Mouse (Mus musculus) gastrocnemius, postnatal 4 days (tissue): ENCODE results near the gene Eif4h. TPM values are rescaled to one million over a fixed set of nuclear protein-coding genes. Genes with fewer than 3 reads are reported as not detected.

Experiments used
- DNase-seq, 2 experiments: peaks; one replicate each; pipeline ENCODE4 v3.0.0; 2021 to 2022; ENCODE audit warnings: low spot score in 2 of 2, mixed read lengths in 2 of 2
- total RNA-seq, 2 experiments: library from RNA; stranded (reverse); gene quantifications; 2 replicates each; pipeline ENCODE4 v1.2.3; 2021

Gene Eif4h
- total RNA-seq, 2 experiments from 2014 or later: 208 to 209 TPM

DNA sequence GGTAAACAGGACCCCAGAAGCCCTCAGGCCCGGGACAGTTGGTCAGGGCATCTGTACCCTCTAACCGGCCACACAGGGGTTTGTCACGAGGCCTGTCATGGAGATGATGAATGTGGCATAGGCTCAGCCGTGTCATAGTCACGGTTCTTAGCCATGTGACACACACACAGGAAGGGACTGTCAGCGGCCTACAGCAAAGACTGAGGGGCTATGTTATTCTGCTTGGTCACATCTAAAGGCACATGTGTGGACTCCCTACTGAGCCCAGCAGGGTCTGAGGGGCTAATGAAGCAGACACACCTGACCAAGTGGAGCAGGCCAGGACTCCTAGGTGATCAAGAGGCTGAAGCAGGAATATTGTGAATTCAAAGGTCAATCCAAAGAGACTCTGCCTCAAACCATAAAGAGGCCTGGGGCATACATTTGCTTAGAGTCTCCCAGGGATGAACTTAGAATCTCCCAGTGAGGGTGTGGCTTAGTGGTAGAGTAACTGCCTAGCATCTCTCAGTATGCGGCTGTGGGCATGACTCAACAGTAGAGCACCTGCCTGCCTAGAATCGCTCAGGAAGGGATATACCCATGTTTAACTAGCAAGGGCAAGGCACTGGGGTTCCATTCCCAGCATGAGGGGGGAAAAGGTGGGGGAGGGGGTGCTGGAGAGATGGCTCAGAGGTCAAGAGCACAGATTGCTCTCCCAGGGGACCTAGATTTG is 27.3 kb downstream of the Eif4h start:
- DNase-seq: no peak

DNA sequence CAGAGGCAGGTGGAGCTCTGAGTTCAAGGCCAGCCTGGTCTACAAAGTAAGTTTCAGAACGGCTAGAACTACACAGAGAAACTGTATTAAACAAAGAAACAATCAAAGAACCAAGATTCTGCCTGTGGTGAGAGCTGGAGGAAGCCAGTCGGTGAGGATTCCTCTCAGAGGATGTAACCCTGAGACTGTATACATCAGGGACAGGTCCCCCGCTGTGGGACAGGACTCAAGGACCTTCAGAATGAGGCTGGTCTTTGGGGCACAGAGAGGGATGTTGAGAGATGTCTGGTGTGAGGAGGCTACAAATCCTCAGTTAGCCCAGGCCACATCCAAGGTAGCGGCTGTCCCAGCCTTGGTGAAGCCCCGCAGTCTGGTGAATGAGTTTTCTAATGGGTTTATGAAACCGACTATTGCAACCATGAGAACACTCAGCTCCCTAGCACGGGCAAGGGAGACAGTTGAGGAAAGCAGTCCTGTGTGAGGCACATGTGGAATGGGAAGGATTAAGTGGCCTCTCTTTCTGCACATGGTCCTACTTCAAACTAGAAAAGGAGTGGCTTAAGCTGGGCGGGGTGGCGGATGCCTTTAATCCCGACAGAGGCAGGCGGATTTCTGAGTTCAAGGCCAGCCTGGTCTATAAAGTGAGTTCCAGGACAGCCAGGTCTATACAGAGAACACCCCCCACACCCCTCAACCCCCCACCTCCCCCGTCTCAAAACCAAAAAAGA is 29.2 kb downstream of the Eif4h start:
- DNase-seq: no peak

DNA sequence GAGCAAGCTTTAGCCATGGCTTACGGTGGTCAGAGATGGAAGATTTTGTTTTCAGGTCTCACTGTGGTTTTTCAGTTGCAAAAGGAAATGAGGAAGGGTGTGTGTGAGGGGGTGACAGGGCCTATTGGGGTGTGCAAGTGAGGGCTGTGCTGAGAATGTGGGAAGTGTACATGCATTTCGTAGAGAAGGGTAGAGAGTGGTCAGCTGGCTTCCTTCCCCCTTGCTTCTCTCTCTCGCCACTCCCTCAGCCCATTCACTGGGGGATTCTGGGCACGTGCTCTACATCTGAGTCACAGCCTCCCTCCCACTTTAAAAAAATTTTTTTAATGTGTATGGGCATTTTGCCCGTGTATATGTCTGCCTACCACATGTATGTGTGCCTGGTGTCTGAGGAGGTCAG is 32.2 kb downstream of the Eif4h start:
- DNase-seq: peak in 1 of 2 experiments; percentile 39

DNA sequence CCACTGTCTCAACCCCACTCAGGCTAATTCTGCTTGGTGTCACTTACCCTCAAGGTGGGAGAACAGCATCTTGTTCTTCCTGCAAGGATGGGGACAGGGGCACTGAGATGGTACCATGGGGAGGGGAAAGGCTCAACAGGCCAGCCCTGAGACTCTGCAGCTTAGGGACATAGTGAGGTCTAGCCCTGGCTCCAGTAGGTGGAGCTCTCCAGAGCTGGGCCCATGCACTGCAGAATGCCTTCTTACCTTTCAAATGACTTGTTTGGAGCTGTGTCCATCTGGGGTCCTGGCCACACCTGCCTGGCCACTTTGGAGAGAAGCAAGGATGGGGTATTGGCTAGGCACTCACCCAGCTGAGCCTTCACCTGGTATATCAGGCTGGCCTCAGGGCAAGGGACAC is 33.0 kb downstream of the Eif4h start:
- no peak for DNase-seq

DNA sequence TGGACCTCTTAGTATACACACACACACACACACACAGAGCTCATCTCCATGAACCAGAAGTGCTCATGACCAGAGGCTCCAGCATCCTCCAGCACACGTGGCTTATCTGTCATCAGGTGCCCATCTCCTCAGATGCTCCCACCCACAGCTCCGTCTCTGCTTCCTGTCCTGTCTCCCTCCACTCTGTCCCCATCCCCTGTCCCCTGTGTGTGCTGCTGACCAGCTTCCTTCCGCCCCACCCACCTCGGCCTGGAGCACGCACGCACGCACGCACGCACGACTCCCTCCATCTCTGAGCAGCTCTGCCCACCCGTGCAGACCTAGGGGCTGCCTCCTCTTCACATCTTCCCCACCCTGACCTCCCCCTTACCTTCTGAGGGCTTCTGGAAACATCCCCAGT is 34.9 kb downstream of the Eif4h start:
- DNase-seq: no peak

DNA sequence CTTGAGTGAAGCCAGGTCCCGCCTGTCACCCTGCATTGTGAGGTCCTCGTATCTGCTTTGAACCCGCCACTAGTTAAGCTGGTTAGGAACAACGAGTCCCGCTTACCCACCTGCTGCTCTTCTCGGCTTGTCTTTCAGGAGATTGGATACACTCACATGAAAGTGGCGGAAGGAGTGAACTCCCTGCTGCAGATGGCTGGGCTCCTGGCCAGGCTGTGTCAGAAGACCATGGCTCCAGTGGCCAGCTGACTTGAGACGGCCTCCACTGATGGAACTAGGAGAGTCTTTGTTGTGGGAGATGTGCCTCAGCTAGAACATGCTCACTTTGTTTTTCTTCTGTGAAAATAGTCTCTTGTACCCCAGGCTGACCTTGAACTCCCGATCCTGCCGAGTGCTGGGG is 41.6 kb downstream of the Eif4h start:
- DNase-seq: peak in 1 of 2 experiments; percentile 55

DNA sequence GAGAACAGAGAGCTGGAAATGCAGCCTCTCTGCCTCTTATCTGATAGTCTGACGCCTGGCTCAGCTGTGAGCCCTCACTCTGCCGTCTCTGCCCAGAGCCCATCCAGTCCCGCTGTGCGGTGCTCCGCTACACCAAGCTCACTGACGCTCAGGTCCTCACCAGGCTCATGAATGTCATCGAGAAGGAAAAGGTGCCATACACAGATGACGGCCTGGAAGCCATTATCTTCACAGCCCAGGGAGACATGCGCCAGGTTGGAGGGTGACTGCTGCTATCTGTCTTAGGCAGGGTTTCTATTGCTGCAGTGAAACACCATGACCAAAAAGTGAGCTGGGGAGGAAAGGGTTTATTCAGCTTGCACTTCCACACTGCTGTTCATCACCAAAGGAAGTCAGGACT is 46.2 kb downstream of the Eif4h start:
- no peak for DNase-seq

DNA sequence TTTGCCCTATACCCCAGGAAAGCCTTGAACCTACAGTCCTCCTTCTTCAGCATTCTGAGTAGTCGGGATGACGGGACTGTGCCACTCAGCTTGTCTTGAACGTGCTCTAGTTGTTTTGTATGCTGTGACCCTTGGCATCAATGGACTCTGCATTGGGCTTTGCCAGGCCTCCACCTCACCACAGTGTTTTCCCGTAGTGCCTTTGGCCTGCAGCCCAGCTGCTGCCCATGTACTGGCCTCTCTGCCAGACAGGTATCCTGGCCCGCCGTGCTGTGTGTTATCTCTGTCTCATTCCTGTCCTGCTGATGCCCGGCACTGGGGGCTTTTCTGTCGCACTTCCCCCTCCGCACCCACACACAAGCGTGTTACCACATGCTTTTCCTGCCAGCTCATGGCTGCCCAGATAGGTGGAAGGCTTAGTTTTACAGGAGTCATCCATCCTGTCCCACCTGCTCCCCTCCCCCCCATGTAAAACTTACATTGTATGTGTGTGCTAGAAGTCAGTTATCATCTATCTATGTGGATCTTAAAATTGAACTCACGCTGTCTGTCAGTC is 47.2 kb downstream of the Eif4h start:
- no peak for DNase-seq

DNA sequence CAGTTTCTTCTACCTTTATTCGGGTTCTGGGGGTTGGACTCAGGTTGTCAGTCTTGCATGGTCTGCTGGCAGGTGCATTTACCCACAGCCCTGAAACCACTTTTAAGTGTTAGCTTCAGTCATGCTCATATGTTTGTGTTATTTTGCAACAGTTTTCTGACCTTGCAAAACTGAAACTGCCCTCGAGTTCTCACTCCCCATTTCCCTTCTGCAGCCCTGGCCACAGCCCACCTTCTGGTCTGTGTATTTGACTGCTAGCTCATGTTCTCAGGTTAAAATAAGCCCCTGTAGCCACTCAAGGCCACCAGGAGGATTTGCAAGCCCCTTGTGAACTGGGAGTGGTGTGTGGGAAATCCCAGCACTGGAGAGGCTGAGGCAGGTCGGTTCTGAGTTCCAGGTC is 49.4 kb downstream of the Eif4h start:
- no peak for DNase-seq

DNA sequence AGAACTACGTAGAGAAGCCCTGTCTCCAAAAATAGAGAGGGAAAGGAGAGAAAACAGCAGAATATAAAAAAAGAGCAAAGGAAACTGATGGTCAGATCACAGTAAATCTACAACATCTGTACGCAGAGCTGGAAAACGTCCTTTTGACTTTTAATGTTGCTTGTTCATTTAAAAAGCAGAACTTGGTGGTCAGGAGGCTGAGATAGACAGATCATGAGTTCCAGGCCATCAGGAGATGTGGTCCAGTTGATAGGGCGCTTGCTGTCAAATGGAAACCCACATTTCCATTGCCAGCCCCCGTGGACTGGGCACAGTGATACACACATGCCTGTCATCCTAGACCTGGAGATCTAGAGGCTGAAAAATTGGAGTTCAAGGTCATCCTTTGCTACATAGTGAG is 54.5 kb downstream of the Eif4h start:
- DNase-seq: no peak

DNA sequence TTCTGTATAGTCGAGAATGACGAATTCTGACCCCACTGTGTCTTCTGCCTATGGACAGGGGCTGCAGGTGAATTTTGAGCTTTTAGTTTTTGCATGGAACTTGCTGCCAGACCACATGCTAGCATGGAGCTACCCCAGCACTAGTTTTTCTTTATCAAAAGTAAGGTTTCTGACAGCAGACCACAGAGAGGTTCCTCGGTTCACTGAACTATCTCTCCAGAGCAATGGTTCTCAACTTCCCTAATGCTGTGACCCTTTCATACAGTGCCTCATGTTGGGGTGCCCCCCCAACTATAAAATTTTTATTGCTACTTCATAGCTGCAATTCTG is 55.4 kb downstream of the Eif4h start:
- DNase-seq: no peak

DNA sequence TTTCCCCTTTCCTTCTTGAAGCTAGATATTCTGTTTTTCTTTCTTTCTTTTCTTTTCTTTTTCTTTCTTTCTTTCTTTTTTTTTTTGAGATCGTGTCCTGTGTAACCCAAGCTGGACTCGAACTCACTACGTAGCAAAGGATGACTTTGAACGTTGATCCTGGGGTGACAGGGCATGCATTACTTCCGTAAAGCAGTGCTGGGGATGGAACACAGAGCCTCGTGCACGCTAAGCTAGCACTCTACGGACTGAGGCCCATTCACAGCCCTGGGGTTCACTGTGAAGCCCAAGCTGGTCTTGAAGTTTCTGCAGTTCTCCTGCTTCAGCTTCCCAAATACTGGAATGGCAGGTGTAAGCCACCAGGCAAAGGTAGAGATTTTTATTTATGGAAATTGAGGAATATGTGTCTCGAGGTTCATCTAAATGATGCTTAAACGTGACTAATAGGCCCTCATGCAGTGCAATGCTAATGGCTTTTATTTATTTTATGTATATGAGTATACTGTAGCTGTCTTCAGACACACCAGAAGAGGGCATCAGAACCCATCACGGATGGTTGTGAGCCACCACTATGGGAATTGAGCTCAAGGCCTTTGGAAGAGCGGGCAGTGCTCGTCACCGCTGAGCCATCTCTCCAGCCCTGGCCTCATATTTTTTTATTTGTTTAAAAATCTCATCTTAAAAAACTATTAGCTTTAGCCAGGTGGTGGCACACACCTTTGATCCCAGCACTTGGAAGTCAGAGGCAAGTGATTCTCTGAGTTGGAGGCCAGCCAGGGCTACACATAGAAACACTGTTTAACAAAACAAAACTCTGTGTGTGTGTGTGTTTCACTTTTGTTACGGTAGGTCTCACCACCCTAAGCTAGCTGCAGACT is 56.0 kb downstream of the Eif4h start:
- no peak for DNase-seq

DNA sequence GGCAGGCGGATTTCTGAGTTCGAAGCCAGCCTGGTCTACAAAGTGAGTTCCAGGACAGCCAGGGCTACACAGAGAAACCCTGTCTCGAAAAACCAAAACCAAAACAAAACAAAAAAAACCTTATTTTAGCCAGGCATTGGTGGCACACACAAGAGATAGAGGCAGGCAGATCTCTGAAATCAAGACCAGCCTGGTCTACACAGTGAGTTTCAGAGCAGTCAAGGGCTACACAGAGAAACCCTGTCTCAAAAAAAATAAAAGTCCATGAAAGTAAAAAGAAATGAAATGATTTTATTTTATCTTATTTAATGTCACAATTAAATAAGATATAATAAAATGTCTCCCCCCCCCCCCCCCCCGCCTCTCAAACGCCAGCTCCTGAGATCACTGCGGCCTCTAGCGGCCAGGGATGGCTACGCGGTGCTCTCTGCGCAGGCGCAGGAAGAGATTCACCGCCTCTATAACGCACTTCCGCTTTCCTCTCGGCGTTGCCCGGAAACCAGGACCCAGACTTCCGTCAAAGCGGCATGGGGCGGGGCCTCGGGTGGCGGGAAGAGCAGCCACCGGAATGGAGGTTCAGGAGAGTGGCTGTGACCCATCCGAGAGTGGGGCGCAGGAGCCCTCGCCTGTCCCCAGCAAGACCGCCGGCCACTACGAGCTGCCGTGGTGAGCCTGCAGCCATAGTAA is 56.9 kb downstream of the Eif4h start:
- DNase-seq: peak; percentile 95 to 96

DNA sequence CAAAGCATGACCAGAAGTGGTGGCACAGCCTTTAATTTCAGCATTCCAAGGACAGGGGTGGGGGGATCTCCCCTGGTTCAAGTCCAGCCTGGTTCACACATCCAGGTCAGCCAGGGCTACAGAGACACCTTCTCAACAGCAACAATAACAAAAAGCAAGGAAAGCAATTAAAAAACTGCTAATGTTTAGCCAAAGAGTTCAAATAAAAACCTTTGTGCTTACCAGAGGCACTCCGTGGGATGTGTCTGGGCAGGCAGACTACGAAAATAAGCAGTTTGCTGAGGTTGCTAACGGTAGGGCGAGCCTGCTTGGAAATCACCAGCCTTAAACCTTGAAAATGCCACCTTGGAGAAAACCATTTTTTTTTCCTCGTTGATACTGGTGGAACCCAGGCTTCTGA is 58.1 kb downstream of the Eif4h start, which contains the start of gene Rfc2:
Gene Rfc2, plus strand, starts transcription at position 221 of the 400 bp plus-strand sequence.
- no peak for DNase-seq

DNA sequence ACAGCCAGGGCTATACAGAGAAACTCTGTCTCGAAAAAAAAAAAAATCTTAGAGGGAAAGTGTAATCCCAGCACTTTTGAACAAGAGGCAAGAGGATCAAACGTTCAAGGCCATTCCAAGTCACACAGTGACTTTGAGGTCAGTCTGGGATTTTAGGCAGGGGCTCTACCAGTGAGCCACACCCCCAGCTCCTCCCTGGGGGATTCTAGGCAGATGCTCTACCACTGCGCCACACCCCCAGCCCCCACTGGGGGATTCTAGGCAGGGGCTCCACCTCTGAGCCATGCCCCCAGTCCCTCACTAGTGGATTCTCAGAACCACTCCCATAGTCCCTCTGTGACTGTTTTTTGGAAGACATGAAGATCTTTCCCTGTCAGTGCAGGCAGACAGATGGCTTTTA is 60.2 kb downstream of the Eif4h start:
- DNase-seq: no peak

DNA sequence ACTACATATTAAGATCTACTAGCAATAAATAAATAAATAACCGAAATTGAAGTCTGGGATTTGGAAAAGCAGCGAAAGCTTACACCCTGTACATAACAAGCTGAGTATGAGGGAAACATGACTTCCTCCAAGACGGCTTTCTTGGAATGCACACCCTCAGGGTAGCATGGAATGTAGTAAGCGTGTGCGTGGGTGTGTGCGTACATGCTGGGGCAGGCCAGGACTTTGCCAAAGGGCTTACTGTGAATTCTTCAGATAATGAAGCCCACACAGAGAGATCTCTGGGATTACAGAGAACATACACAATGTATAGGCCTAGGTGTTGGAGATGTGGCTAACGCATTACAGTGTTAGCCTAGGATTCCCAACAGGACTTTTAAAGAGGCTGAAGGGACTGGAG is 61.8 kb downstream of the Eif4h start:
- no peak for DNase-seq

DNA sequence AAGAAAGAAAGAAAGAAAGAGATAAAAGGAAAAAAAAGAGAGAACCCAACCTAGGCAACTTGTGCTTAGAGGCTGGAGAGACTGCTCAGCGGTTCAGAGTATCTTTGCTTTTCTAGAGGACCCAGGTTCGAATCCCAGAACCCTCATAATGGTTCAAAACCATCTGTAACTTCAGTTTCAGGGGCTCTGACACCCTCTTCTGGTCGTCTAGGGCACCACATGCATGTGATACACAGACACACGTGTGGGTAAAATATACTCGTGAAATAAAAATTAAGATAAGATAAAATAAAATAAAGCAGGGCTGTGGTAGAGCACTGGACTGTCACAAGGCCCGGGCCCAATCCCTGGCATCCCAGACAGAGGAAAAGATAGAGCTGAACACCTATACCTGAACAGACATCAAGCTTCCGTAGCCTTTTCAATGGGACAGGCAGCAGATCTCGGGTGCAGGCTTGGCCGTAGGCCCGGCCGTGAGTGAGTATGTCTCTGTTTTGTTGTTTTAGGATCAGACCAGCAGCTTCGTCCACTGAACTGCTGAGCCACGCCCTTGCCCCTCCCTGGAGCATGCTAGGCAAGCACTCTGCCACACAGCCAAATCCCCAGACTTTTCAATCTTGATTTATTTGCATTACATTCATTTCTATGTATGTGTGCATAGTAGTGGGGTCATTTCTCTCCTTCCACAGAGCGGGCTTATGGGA is 62.6 kb downstream of the Eif4h start:
- no peak for DNase-seq

DNA sequence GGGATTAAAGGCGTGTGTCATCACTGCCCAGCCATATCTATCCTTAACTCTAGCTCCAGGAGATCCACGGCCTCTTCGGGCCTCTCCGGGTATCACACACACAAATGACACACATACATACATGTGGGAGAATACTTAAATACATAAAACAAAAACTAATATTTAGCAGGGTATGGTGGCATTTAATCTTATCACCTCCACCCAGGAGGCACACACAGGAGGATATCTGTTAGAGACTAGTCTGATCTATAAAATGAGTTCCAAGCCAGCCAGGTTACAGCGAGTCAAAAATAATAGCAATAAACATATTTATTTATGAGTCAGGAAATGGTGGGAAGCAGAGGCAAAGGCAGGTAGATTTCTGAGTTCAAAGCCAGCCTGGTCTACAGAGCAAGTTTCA is 63.5 kb downstream of the Eif4h start:
- no peak for DNase-seq

DNA sequence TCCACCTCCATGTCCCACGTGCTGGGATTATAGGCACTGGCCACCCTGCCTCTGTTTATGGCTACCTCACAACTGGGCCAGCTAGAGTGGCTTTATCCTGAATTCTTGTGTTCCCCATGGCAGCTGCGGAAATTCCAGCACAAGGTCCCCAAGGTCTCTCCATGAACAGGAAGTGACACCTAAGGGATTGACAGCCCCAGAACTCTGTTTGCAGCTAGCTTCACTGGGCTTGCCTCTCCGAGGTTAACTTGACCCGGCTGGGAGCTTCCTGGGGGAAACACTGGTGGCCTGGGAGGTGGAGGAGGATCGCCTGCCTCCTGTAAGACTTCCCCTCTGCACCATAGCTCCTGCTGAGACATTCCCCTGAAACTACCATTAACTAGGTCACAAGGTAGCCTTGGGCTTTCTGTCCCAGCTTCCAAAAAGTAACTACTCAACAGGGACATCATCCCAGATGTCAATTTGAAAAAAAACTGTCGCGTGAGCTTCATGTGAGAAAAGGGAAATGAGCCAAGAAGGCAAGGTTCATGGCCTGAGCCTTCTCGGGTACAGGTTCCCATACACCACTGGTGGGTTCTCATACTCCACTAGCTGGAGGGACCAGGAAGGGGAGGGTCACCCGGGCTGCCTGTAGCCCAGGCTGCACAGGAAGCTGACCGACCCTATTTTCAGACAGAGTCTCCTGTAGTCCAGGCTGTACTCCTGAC is 66.6 kb downstream of the Eif4h start:
- no peak for DNase-seq
